Mouse (Mus musculus) E14TG2a.4 (cell line): ENCODE data around the gene 5430402E10Rik.
"Not testable (repeated sequence)": the region's sequence is repeated elsewhere in the genome, so short reads cannot be mapped to it uniquely, and the experiment has no call there.

Source experiments
- H3K27me3 ChIP-seq: 2 replicates; pipeline ENCODE4 v1.6.1; 2014; ENCODE audit warnings: low read length, control low read depth; ENCODE audit not compliant: insufficient read depth
- H3K36me3 ChIP-seq: 2 replicates; pipeline ENCODE4 v1.6.1; 2014; ENCODE audit warnings: low read length, control low read depth; ENCODE audit not compliant: insufficient read depth
- H3K4me1 ChIP-seq: replicated peaks from 2 replicates; pipeline ENCODE4 v1.6.1; 2014; ENCODE audit warnings: low read depth, low read length, control low read depth
- H3K4me3 ChIP-seq: replicated peaks from 2 replicates; pipeline ENCODE4 v1.5.1; 2014; ENCODE audit warnings: mild to moderate bottlenecking, low read length
- H3K9me3 ChIP-seq: 2 replicates; pipeline ENCODE4 v1.6.1; 2014; ENCODE audit warnings: low read length, control low read depth
- CTCF ChIP-seq: conservative IDR thresholded peaks from 2 replicates; pipeline ENCODE4 v1.5.1; 2014; ENCODE audit warnings: low read length

The 5430402E10Rik gene

GRCm38 (mm10) chrX:77924962-77925361 lies at the start of gene 5430402E10Rik:
5430402E10Rik (minus strand) TSS chrX:77925062.
- H3K4me1 ChIP-seq, H3K27me3 ChIP-seq, H3K4me3 ChIP-seq, H3K36me3 ChIP-seq, H3K9me3 ChIP-seq: not testable (repeated sequence)

- TF ChIP-seq CTCF, result 0 out of 2 replicates have a peak, but pooled peaks have one; percentile 13
- not testable (repeated sequence) for H3K9me3 ChIP-seq, H3K36me3 ChIP-seq, H3K4me1 ChIP-seq, H3K27me3 ChIP-seq, H3K4me3 ChIP-seq
These were observed 44.8 kb downstream of the 5430402E10Rik start for GRCm38 (mm10) chrX:77880033-77880432.
